Comparison of ENCODE assay signal across 8 mouse cellular contexts in the genomic region with DNA sequence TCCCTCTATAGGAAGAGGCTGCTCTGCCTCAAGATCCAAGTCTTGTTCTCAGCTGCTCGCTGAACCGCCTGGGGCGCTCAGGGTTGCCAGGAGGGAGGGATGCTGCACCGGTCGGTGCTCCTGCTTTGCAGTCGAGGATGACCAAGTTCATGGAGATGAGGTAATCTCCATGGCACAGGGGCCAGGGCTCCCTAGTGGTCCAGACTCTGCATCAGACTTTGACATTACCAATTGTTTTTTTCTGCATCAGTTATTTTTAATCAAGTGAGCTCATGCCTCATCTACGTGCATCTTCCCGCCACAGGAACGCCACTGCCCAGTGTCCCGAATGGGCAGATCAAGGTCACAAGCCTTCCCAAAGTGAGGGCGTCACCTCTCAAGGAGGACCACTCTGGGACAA.
A peak's percentile ranks its signal among the peaks of the same experiment; 100 is the strongest.
DNase-seq lines count a peak whose midpoint lies in the region; ATAC-seq and TF ChIP-seq lines count a peak whose summit lies in the region.

No protein-coding gene starts in this region.

- peaks cover 22% of the 10 kb centered on the region for H3K4me1 ChIP-seq in liver, embryonic 13.5 days (replicated peaks)
- H3K4me1 ChIP-seq in liver, embryonic 12.5 days: peaks cover 18% of the 10 kb centered on the region
- peaks cover 87% of the 10 kb centered on the region for H3K4me1 ChIP-seq in forebrain, embryonic 12.5 days
- peaks cover 86% of the 10 kb centered on the region for H3K4me1 ChIP-seq in hindbrain, embryonic 16.5 days (ENCODE audit: control insufficient read depth, insufficient read depth, low read depth, low read length)
- H3K4me1 ChIP-seq in olfactory bulb, adult 2 months (ENCODE audit: control insufficient read depth, insufficient read depth, low read length): peaks cover 28% of the 10 kb centered on the region

- H3K9me3 ChIP-seq in liver, embryonic 13.5 days (replicated peaks): no peaks in the 10 kb centered on the region
- H3K9me3 ChIP-seq in liver, embryonic 12.5 days (replicated peaks): no peaks in the 10 kb centered on the region
- no peaks in the 10 kb centered on the region for H3K9me3 ChIP-seq in forebrain, embryonic 12.5 days
- no peaks in the 10 kb centered on the region for H3K9me3 ChIP-seq in hindbrain, embryonic 16.5 days (ENCODE audit: control insufficient read depth, low read length)

- H3K9ac ChIP-seq in liver, embryonic 13.5 days: no peak overlapping the region
- H3K9ac ChIP-seq in liver, embryonic 12.5 days: no peak overlapping the region
- H3K9ac ChIP-seq in forebrain, embryonic 12.5 days: peak overlapping the region; percentile 33; the same call in 1 of the 2 replicates
- H3K9ac ChIP-seq in hindbrain, embryonic 16.5 days (ENCODE audit: low read depth, low read length): no peak overlapping the region; the same call in 1 of the 2 replicates

- H3K36me3 ChIP-seq in liver, embryonic 13.5 days: no peaks in the 10 kb centered on the region
- no peaks in the 10 kb centered on the region for H3K36me3 ChIP-seq in liver, embryonic 12.5 days
- H3K36me3 ChIP-seq in forebrain, embryonic 12.5 days (replicated peaks): no peaks in the 10 kb centered on the region
- no peaks in the 10 kb centered on the region for H3K36me3 ChIP-seq in hindbrain, embryonic 16.5 days (ENCODE audit: control insufficient read depth, insufficient read depth, low read length)

- no peak for ATAC-seq in liver, embryonic 13.5 days (ENCODE audit: low read depth)
- no peak for ATAC-seq in liver, embryonic 12.5 days
- no peak for ATAC-seq in forebrain, embryonic 12.5 days (ENCODE audit: low FRiP score)
- ATAC-seq in hindbrain, embryonic 16.5 days: no peak

- WGBS in liver, embryonic 13.5 days (ENCODE audit: insufficient replicate concordance): 77% methylated on average over 11 of the region's 11 CpGs
- WGBS in liver, embryonic 12.5 days (ENCODE audit: insufficient replicate concordance): 74% methylated on average over 11 of the region's 11 CpGs
- WGBS in forebrain, embryonic 12.5 days: 57% methylated on average over 11 of the region's 11 CpGs
- WGBS in hindbrain, embryonic 16.5 days: 34% methylated on average over 11 of the region's 11 CpGs
- WGBS in olfactory bulb, adult 2 months: 28% methylated on average over 11 of the region's 11 CpGs

- no peak for DNase-seq in liver, embryonic 13.5 days
- no peak for DNase-seq in spleen, postnatal 36 days (ENCODE audit: low spot score in 2 of 2)
- no peak for DNase-seq in left cerebral cortex, adult 11 months (ENCODE audit: low spot score)
- no peak for DNase-seq in left cerebral cortex, postnatal 25 days (ENCODE audit: low spot score in 2 of 2)

- intact Hi-C loops in left cerebral cortex, postnatal 25 days (cut with DNase I): no loop called here

- no peak overlapping the region for H3K27ac ChIP-seq in liver, embryonic 13.5 days
- H3K27ac ChIP-seq in liver, embryonic 12.5 days: no peak overlapping the region
- H3K27ac ChIP-seq in forebrain, embryonic 12.5 days: peak overlapping the region; percentile 86; the same call in 1 of the 2 replicates
- peak overlapping the region; percentile 52 for H3K27ac ChIP-seq in hindbrain, embryonic 16.5 days (ENCODE audit: low read depth, low read length)
- peak overlapping the region; percentile 98 for H3K27ac ChIP-seq in olfactory bulb, adult 2 months (ENCODE audit: insufficient read depth, low read depth, low read length)

- no peak for TF ChIP-seq POLR2A in olfactory bulb, adult 2 months (IDR thresholded peaks at IDR 0.05; ENCODE audit: insufficient read depth, low read depth, low read length)

- no peaks in the 10 kb centered on the region for H3K27me3 ChIP-seq in liver, embryonic 13.5 days
- H3K27me3 ChIP-seq in liver, embryonic 12.5 days (replicated peaks): no peaks in the 10 kb centered on the region
- H3K27me3 ChIP-seq in forebrain, embryonic 12.5 days: no peaks in the 10 kb centered on the region
- H3K27me3 ChIP-seq in hindbrain, embryonic 16.5 days (replicated peaks; ENCODE audit: control insufficient read depth, insufficient read depth, low read length): no peaks in the 10 kb centered on the region

- no peak overlapping the region for H3K4me3 ChIP-seq in liver, embryonic 13.5 days (replicated peaks)
- H3K4me3 ChIP-seq in liver, embryonic 12.5 days: no peak overlapping the region
- no peak overlapping the region for H3K4me3 ChIP-seq in forebrain, embryonic 12.5 days (replicated peaks)
- peak overlapping the region; percentile 25 for H3K4me3 ChIP-seq in hindbrain, embryonic 16.5 days (ENCODE audit: low read length)
- peak overlapping the region; percentile 59 for H3K4me3 ChIP-seq in olfactory bulb, adult 2 months (ENCODE audit: insufficient read depth, low read depth, low read length)

- TF ChIP-seq CTCF in olfactory bulb, adult 2 months (IDR thresholded peaks at IDR 0.05; ENCODE audit: insufficient read depth, low read depth, low read length): no peak

- H3K4me2 ChIP-seq in liver, embryonic 13.5 days: peak overlapping the region; percentile 2; the same call in 1 of the 2 replicates
- no peak overlapping the region for H3K4me2 ChIP-seq in liver, embryonic 12.5 days
- peak overlapping the region; percentile 44; the same call in 1 of the 2 replicates for H3K4me2 ChIP-seq in forebrain, embryonic 12.5 days
- peak overlapping the region; percentile 42 for H3K4me2 ChIP-seq in hindbrain, embryonic 16.5 days (ENCODE audit: low read length)

Comparison
In these comparisons a context has a peak if more than half of its experiments do, and no peak if none do; other contexts are left out.
1. H3K27ac ChIP-seq: peak in forebrain, embryonic 12.5 days (single experiment), hindbrain, embryonic 16.5 days (single experiment) and olfactory bulb, adult 2 months (single experiment); none in liver, embryonic 13.5 days (single experiment) and liver, embryonic 12.5 days (single experiment).
2. H3K4me3 ChIP-seq: peak in hindbrain, embryonic 16.5 days (single experiment) and olfactory bulb, adult 2 months (single experiment); none in liver, embryonic 13.5 days (single experiment), liver, embryonic 12.5 days (single experiment) and forebrain, embryonic 12.5 days (single experiment).